Mouse (Mus musculus): ENCODE measurements around the gene Mthfsd. TPM values are rescaled to one million over a fixed set of nuclear protein-coding genes. Genes with fewer than 3 reads are reported as not detected.
A peak's percentile ranks its signal among the peaks of the same experiment; 100 is the strongest.

Mthfsd gene
- polyA plus RNA-seq, 1 experiment, result 51.6 TPM

DNA sequence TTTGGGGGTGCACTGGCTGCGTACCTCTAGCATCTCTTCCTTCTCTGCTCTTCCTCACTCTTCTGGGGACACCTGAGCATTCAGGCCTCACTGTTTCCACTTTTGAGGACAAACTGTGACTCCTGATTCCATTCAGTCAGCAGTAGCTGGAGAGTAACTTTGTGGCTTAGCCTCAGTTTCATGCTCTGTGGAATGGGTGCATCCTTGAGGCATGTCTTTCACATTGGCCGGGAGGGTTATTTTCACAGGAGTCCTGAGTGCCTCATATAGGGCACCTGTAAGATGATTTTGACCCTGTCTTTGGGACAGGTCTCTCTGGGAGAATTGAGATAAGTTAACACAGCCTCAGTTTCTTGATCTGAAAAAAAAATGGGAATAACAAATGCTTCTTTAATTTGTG is 14.9 kb upstream of the Mthfsd start:
- H3K4me3 ChIP-seq (replicated peaks; ENCODE audit: extremely low read depth, low read depth, low read length), result no peak overlapping the region
- TF ChIP-seq CTCF (IDR thresholded peaks at IDR 0.05; ENCODE audit: insufficient read depth, low read length) (no peak), POLR2A (IDR thresholded peaks at IDR 0.05; ENCODE audit: borderline replicate concordance, extremely low read depth, low read depth, low read length) (no peak)
- no peak for DNase-seq
- H3K4me1 ChIP-seq (ENCODE audit: control insufficient read depth, insufficient read depth, low read length), result peaks cover 3% of the 10 kb centered on the region
- 84% methylated on average over 2 of the region's 2 CpGs for WGBS

DNA sequence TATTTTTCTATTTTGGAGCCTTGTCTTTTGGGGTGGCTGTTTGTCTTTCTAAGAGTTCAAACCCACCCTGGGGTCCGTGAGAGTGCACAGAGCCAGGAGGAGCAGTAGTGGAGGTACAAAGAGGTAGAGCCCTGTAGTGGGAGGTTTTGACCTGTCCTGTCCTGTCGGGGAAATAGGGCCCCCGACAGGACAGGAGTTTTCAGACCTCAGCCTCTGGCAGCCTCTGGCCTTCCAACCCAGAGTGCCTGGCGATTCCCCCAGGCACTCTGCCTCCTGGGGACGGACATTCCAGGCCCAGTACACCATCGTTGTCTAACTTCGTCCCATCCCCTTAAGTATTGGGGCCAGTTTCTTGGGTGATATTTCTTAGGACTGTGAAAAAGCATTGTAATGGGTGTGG is 14.2 kb upstream of the Mthfsd start:
- no peak for TF ChIP-seq CTCF (IDR thresholded peaks at IDR 0.05; ENCODE audit: insufficient read depth, low read length)
- TF ChIP-seq POLR2A (IDR thresholded peaks at IDR 0.05; ENCODE audit: borderline replicate concordance, extremely low read depth, low read depth, low read length), result no peak
- WGBS, result 59% methylated on average over 7 of the region's 7 CpGs
- DNase-seq, result no peak
- H3K4me3 ChIP-seq (replicated peaks; ENCODE audit: extremely low read depth, low read depth, low read length), result no peak overlapping the region
- H3K4me1 ChIP-seq (ENCODE audit: control insufficient read depth, insufficient read depth, low read length), result no peaks in the 10 kb centered on the region; the same call in 1 of the 2 replicates

DNA sequence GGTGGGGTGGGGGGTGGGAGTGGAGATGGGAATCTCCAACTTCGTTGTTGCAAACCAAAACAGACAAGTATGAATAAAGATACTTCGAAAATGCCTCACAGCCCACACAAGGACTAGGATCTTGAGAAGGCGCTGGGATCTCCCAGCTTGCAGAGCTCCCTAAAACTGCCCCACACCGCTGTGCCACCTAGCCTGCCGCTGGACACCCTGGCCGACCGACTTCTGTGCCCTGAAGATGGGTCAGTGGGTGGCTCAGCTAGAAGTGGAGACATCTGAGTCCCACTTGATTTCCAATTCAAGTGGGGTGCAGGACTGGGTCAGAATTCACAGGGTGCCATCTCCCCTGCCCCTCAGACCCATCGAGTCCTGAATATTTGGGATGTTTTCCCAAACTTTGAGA is 13.5 kb upstream of the Mthfsd start:
- 68% methylated on average over 8 of the region's 8 CpGs for WGBS
- no peaks in the 10 kb centered on the region for H3K4me1 ChIP-seq (ENCODE audit: control insufficient read depth, insufficient read depth, low read length)
- no peak for DNase-seq
- TF ChIP-seq CTCF (IDR thresholded peaks at IDR 0.05; ENCODE audit: insufficient read depth, low read length) (no peak), POLR2A (IDR thresholded peaks at IDR 0.05; ENCODE audit: borderline replicate concordance, extremely low read depth, low read depth, low read length) (no peak)
- H3K4me3 ChIP-seq (replicated peaks; ENCODE audit: extremely low read depth, low read depth, low read length), result no peak overlapping the region

DNA sequence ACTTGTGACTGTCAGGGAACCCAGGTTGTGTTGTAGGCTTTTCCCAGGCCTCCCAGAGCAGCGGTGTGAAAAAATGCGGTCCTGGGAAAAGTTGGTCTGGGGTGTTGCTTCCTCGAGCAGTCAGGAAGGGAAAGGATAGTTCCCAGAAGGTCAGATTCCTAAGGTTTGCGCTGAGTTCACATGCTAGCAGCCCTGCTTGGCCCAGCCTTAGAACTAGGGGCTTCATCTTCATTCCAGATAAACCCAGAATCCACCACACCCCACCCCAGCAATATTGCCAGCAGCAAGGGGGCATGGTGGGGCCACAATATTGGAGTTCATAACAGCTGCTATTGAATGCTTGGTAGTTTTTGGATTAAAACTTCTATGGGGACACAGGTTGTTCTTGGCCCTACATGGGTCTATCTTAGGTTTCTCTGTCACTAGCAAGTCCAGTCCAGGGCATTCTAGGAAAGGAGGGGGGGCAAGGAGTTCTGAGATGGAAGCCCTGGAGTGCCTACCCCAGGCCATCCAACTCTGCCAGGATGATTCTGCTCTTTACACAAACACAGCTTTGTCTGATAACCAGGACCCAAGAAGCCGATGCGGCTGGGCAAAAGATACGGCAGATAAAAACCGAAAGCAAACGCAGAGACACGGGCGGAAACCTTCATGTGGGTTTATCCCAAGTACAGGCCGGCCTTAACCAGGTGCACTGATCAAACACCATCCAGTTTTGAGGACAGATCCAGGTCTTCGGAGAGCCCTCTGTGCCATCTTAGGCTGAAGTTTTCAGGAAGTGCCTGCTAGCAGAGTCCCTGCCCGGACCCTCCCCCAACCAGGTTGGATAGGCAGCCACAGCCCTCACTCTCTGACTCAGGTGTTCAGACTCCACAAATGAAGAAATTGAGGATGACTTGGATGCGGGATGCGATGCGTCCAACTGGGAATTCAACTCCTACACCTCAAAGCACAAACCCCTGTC is 12.5 kb upstream of the Mthfsd start:
- 48% methylated on average over 17 of the region's 17 CpGs for WGBS
- H3K4me1 ChIP-seq (ENCODE audit: control insufficient read depth, insufficient read depth, low read length), result no peaks in the 10 kb centered on the region
- DNase-seq, result no peak
- H3K4me3 ChIP-seq (replicated peaks; ENCODE audit: extremely low read depth, low read depth, low read length), result no peak overlapping the region
- TF ChIP-seq CTCF (IDR thresholded peaks at IDR 0.05; ENCODE audit: insufficient read depth, low read length) (no peak), POLR2A (IDR thresholded peaks at IDR 0.05; ENCODE audit: borderline replicate concordance, extremely low read depth, low read depth, low read length) (no peak)

DNA sequence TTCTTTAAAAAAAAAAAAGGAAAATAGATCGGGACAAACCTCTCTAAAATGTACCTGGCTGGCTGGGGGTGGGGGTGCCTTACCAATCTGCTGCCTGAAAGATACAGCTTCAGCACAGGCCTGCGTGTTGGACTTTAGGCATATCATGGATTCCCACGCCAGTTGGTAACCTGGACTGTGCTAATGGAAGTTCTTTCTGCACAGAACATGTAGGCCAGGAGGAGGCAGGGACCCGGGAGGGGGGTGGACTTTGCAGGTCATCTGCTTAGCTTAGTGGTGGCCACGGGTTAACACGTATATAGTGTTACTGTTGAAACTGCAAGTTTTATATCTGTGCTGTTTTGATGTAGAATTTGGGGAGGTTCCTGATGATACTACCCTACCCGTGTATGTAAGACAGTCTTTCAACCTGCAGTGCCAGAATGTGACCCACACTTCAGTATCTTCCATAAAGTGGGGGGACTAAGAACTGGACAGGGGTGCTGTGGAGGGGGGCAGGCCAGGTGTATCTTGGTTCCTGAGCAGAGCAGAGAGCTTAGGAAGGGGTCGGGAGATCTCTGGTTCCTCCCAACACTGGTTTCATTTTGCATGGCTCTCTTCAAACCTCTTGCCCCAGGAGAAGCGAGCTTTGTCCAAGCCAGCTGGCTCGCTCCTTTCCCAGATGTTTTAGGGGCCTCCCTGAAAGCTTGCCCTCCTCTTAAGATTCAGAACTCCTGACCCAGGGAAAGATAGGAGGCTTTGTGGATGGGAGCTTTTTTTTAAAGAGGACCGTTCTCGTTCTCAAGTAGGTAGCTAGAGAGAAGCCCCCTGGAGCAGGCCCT is 11.7 kb upstream of the Mthfsd start:
- DNase-seq, result no peak
- 49% methylated on average over 12 of the region's 12 CpGs for WGBS
- Histone ChIP-seq H3K4me1 (ENCODE audit: control insufficient read depth, insufficient read depth, low read length) (no peaks in the 10 kb centered on the region), H3K4me3 (replicated peaks; ENCODE audit: extremely low read depth, low read depth, low read length) (no peak overlapping the region)
- no peak for TF ChIP-seq CTCF (IDR thresholded peaks at IDR 0.05; ENCODE audit: insufficient read depth, low read length)
- no peak for TF ChIP-seq POLR2A (IDR thresholded peaks at IDR 0.05; ENCODE audit: borderline replicate concordance, extremely low read depth, low read depth, low read length)

DNA sequence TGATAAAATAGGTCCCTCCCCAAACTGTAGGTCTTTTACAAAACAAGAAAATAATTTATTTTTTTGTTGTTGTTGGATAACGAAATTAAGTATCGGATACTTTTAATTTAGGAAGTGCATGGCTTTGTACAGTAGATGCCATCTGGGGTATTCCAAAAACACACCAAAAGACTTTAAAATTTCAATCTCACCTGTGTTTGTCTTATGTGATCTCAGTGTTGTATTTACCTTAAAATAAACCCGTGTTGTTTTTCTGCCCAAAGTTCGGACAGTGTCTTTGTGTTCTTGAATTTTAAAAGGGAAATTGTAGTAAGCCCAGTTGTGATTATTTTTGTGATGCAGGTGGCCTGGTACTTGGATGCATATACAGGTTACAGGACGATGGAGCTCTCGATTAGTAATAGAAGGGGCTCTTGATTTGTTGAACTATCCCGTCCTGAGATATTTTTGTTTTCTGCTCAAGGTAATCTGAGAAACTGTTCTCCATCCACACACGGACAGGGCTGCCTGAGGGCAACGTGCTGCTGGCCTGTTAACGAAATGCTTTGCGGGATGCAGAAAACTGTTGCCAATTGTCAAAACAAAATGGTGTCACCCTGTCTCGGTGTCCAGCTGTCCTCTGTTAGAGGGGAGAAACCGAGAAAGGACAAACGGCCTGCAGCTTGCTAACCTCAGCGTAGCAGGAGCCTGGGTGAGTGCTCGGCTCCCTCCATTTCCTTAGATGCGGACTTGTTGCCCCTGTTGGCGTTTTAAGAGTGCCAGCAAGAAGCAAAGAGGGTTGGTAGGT is 10.6 kb upstream of the Mthfsd start:
- TF ChIP-seq CTCF (IDR thresholded peaks at IDR 0.05; ENCODE audit: insufficient read depth, low read length), result no peak
- no peak for TF ChIP-seq POLR2A (IDR thresholded peaks at IDR 0.05; ENCODE audit: borderline replicate concordance, extremely low read depth, low read depth, low read length)
- Histone ChIP-seq H3K4me3 (replicated peaks; ENCODE audit: extremely low read depth, low read depth, low read length) (no peak overlapping the region), H3K4me1 (ENCODE audit: control insufficient read depth, insufficient read depth, low read length) (no peaks in the 10 kb centered on the region)
- WGBS, result 28% methylated on average over 18 of the region's 18 CpGs
- DNase-seq, result no peak

DNA sequence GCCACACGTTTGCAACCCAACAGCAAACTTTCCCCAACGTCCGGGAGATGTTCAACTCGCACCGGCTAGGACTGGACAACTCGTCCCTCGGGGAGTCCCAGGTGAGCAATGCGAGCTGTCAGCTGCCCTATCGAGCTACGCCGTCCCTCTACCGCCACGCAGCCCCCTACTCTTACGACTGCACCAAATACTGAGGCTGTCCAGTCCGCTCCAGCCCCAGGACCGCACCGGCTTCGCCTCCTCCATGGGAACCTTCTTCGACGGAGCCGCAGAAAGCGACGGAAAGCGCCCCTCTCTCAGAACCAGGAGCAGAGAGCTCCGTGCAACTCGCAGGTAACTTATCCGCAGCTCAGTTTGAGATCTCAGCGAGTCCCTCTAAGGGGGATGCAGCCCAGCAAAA is 9.7 kb upstream of the Mthfsd start:
- TF ChIP-seq CTCF (IDR thresholded peaks at IDR 0.05; ENCODE audit: insufficient read depth, low read length), result no peak
- TF ChIP-seq POLR2A (IDR thresholded peaks at IDR 0.05; ENCODE audit: borderline replicate concordance, extremely low read depth, low read depth, low read length), result no peak
- no peaks in the 10 kb centered on the region for H3K4me1 ChIP-seq (ENCODE audit: control insufficient read depth, insufficient read depth, low read length)
- no peak for DNase-seq
- peak overlapping the region; percentile 18 for H3K4me3 ChIP-seq (replicated peaks; ENCODE audit: extremely low read depth, low read depth, low read length)
- WGBS, result 8% methylated on average over 28 of the region's 28 CpGs

DNA sequence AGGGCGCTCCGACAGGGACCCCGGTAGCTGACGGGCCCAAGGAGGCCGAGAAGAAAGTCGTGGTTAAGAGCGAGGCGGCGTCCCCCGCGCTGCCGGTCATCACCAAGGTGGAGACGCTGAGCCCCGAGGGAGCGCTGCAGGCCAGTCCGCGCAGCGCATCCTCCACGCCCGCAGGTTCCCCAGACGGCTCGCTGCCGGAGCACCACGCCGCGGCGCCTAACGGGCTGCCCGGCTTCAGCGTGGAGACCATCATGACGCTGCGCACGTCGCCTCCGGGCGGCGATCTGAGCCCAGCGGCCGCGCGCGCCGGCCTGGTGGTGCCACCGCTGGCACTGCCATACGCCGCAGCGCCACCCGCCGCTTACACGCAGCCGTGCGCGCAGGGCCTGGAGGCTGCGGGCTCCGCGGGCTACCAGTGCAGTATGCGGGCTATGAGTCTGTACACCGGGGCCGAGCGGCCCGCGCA is 9.0 kb upstream of the Mthfsd start:
- WGBS, result 2% methylated on average over 62 of the region's 62 CpGs
- no peaks in the 10 kb centered on the region for H3K4me1 ChIP-seq (ENCODE audit: control insufficient read depth, insufficient read depth, low read length)
- H3K4me3 ChIP-seq (replicated peaks; ENCODE audit: extremely low read depth, low read depth, low read length), result no peak overlapping the region
- DNase-seq, result no peak
- no peak for TF ChIP-seq POLR2A (IDR thresholded peaks at IDR 0.05; ENCODE audit: borderline replicate concordance, extremely low read depth, low read depth, low read length)
- TF ChIP-seq CTCF (IDR thresholded peaks at IDR 0.05; ENCODE audit: insufficient read depth, low read length), result no peak
